Mouse (Mus musculus): ENCODE measurements at regions not wholly inside any gene's neighbourhood (a gene's known extent, or its start where the extent isn't known, plus 50 kb on each side); places are given as distances from the start of the nearest gene placed in this dataset.

DNA sequence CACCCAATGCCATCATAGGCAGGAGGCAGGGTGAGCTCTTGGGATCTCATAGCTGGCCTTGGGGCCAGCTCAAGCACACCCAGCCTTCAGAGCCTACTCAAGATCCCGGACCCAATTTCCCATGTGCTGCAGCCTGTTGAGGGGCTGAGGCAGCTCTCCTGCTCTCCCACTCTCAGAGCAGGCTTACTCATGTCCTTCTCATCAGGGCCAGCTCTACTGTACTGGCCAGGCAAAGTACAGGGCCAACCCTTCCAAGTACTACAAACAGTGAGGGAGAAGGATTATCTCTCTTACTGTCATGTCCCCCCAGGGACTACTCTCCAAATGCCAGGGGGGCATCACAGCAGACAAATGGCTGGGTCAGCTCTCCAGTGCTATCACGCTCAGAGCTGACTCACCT, 1169.8 kb downstream of the Pcdh18 start:
- H3K36me3 ChIP-seq (ENCODE audit: control insufficient read depth, insufficient read depth, low read length, poor library complexity, severe bottlenecking) = no peaks in the 10 kb centered on the region
- no peak overlapping the region for H3K27ac ChIP-seq (ENCODE audit: insufficient read depth, low read depth, low read length, poor library complexity, severe bottlenecking)
- H3K4me1 ChIP-seq (ENCODE audit: control insufficient read depth in 2 of 2, insufficient read depth in 2 of 2, low read length in 2 of 2, poor library complexity in 1 of 2) = no peaks in the 10 kb centered on the region
- H3K4me3 ChIP-seq (ENCODE audit: insufficient read depth in 1 of 2, low read depth in 1 of 2, low read length in 2 of 2, poor library complexity in 1 of 2, severe bottlenecking in 1 of 2) = no peak overlapping the region
- no peak for TF ChIP-seq ZC3H11A (IDR thresholded peaks at IDR 0.05; ENCODE audit: borderline replicate concordance, low read depth, low read length)
- TF ChIP-seq MAFK (IDR thresholded peaks at IDR 0.05; ENCODE audit: insufficient read depth, low read depth, low read length) = no peak
- TF ChIP-seq HCFC1 (IDR thresholded peaks at IDR 0.05; ENCODE audit: borderline replicate concordance, insufficient read depth, low read length) = no peak
- no peak for TF ChIP-seq ZNF384 (IDR thresholded peaks at IDR 0.05; ENCODE audit: low read depth, low read length)
- no peak for TF ChIP-seq CHD2 (IDR thresholded peaks at IDR 0.05; ENCODE audit: low read depth, low read length)
- in situ Hi-C loops (cut with MboI; ENCODE audit: low sequenced_read_pairs in 2 of 2, unreplicated experiment in 2 of 2) = no loop called here
- H3K9ac ChIP-seq (ENCODE audit: insufficient read depth, low read depth, low read length, poor library complexity, severe bottlenecking) = no peak overlapping the region
- H3K9me3 ChIP-seq (ENCODE audit: control insufficient read depth, insufficient read depth, low read depth, low read length) = no peaks in the 10 kb centered on the region
- DNase-seq (ENCODE audit: low read depth, low spot score) = no peak

- no peaks in the 10 kb centered on the region for H3K9me3 ChIP-seq (ENCODE audit: control insufficient read depth, insufficient read depth, low read depth, low read length)
- no peak for DNase-seq (ENCODE audit: low read depth, low spot score)
- H3K9ac ChIP-seq (ENCODE audit: insufficient read depth, low read depth, low read length, poor library complexity, severe bottlenecking) = no peak overlapping the region
- no peaks in the 10 kb centered on the region for H3K36me3 ChIP-seq (ENCODE audit: control insufficient read depth, insufficient read depth, low read length, poor library complexity, severe bottlenecking)
- no peak overlapping the region for H3K27ac ChIP-seq (ENCODE audit: insufficient read depth, low read depth, low read length, poor library complexity, severe bottlenecking)
- no peak for TF ChIP-seq HCFC1 (IDR thresholded peaks at IDR 0.05; ENCODE audit: borderline replicate concordance, insufficient read depth, low read length)
- TF ChIP-seq MAFK (IDR thresholded peaks at IDR 0.05; ENCODE audit: insufficient read depth, low read depth, low read length) = no peak
- no peak for TF ChIP-seq CHD2 (IDR thresholded peaks at IDR 0.05; ENCODE audit: low read depth, low read length)
- no peak for TF ChIP-seq ZC3H11A (IDR thresholded peaks at IDR 0.05; ENCODE audit: borderline replicate concordance, low read depth, low read length)
- no peak for TF ChIP-seq ZNF384 (IDR thresholded peaks at IDR 0.05; ENCODE audit: low read depth, low read length)
- no peak overlapping the region for H3K4me3 ChIP-seq (ENCODE audit: insufficient read depth in 1 of 2, low read depth in 1 of 2, low read length in 2 of 2, poor library complexity in 1 of 2, severe bottlenecking in 1 of 2)
- in situ Hi-C loops (cut with MboI; ENCODE audit: low sequenced_read_pairs in 2 of 2, unreplicated experiment in 2 of 2) = no loop called here
- no peaks in the 10 kb centered on the region for H3K4me1 ChIP-seq (ENCODE audit: control insufficient read depth in 2 of 2, insufficient read depth in 2 of 2, low read length in 2 of 2, poor library complexity in 1 of 2)
These were observed 1171.0 kb downstream of the Pcdh18 start for GRCm38 (mm10) chr3:48586145-48586544.

DNA sequence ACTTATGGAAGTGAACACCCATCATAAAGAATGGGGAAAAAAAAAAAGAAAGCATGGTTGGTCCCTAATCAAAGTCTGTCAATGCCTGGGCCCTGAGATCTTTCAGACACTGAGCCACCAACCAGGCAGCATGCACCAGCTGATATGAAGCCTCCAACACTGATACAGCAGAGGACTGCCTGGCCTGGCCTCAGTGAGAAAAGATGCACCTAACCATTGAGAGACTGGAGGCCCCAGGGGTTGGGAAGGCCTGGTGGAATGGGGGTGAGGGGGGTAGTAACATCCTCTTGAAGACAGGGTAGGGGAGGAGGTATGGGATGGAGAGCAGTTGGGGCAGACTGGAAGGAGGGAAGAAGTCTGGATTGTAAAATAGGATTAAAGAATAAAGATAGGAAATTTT, 1172.8 kb downstream of the Pcdh18 start:
- no peak overlapping the region for H3K4me3 ChIP-seq (ENCODE audit: insufficient read depth in 1 of 2, low read depth in 1 of 2, low read length in 2 of 2, poor library complexity in 1 of 2, severe bottlenecking in 1 of 2)
- H3K27ac ChIP-seq (ENCODE audit: insufficient read depth, low read depth, low read length, poor library complexity, severe bottlenecking) = no peak overlapping the region
- no peaks in the 10 kb centered on the region for H3K9me3 ChIP-seq (ENCODE audit: control insufficient read depth, insufficient read depth, low read depth, low read length)
- H3K9ac ChIP-seq (ENCODE audit: insufficient read depth, low read depth, low read length, poor library complexity, severe bottlenecking) = no peak overlapping the region
- H3K36me3 ChIP-seq (ENCODE audit: control insufficient read depth, insufficient read depth, low read length, poor library complexity, severe bottlenecking) = no peaks in the 10 kb centered on the region
- no peak for DNase-seq (ENCODE audit: low read depth, low spot score)
- H3K4me1 ChIP-seq (ENCODE audit: control insufficient read depth in 2 of 2, insufficient read depth in 2 of 2, low read length in 2 of 2, poor library complexity in 1 of 2) = no peaks in the 10 kb centered on the region
- in situ Hi-C loops (cut with MboI; ENCODE audit: low sequenced_read_pairs in 2 of 2, unreplicated experiment in 2 of 2) = no loop called here
- TF ChIP-seq CHD2 (IDR thresholded peaks at IDR 0.05; ENCODE audit: low read depth, low read length) (no peak), MAFK (IDR thresholded peaks at IDR 0.05; ENCODE audit: insufficient read depth, low read depth, low read length) (no peak), ZC3H11A (IDR thresholded peaks at IDR 0.05; ENCODE audit: borderline replicate concordance, low read depth, low read length) (no peak), ZNF384 (IDR thresholded peaks at IDR 0.05; ENCODE audit: low read depth, low read length) (no peak), HCFC1 (IDR thresholded peaks at IDR 0.05; ENCODE audit: borderline replicate concordance, insufficient read depth, low read length) (no peak)

- H3K27ac ChIP-seq (ENCODE audit: insufficient read depth, low read depth, low read length, poor library complexity, severe bottlenecking) = no peak overlapping the region
- no peaks in the 10 kb centered on the region for H3K36me3 ChIP-seq (ENCODE audit: control insufficient read depth, insufficient read depth, low read length, poor library complexity, severe bottlenecking)
- TF ChIP-seq ZC3H11A (IDR thresholded peaks at IDR 0.05; ENCODE audit: borderline replicate concordance, low read depth, low read length) (no peak), HCFC1 (IDR thresholded peaks at IDR 0.05; ENCODE audit: borderline replicate concordance, insufficient read depth, low read length) (no peak), ZNF384 (IDR thresholded peaks at IDR 0.05; ENCODE audit: low read depth, low read length) (no peak), MAFK (IDR thresholded peaks at IDR 0.05; ENCODE audit: insufficient read depth, low read depth, low read length) (no peak), CHD2 (IDR thresholded peaks at IDR 0.05; ENCODE audit: low read depth, low read length) (no peak)
- no peaks in the 10 kb centered on the region for H3K4me1 ChIP-seq (ENCODE audit: control insufficient read depth in 2 of 2, insufficient read depth in 2 of 2, low read length in 2 of 2, poor library complexity in 1 of 2)
- H3K4me3 ChIP-seq (ENCODE audit: insufficient read depth in 1 of 2, low read depth in 1 of 2, low read length in 2 of 2, poor library complexity in 1 of 2, severe bottlenecking in 1 of 2) = no peak overlapping the region
- in situ Hi-C loops (cut with MboI; ENCODE audit: low sequenced_read_pairs in 2 of 2, unreplicated experiment in 2 of 2) = no loop called here
- H3K9me3 ChIP-seq (ENCODE audit: control insufficient read depth, insufficient read depth, low read depth, low read length) = no peaks in the 10 kb centered on the region
- H3K9ac ChIP-seq (ENCODE audit: insufficient read depth, low read depth, low read length, poor library complexity, severe bottlenecking) = no peak overlapping the region
- no peak for DNase-seq (ENCODE audit: low read depth, low spot score)
These were observed 1174.6 kb downstream of the Pcdh18 start for GRCm38 (mm10) chr3:48582521-48582920.

DNA sequence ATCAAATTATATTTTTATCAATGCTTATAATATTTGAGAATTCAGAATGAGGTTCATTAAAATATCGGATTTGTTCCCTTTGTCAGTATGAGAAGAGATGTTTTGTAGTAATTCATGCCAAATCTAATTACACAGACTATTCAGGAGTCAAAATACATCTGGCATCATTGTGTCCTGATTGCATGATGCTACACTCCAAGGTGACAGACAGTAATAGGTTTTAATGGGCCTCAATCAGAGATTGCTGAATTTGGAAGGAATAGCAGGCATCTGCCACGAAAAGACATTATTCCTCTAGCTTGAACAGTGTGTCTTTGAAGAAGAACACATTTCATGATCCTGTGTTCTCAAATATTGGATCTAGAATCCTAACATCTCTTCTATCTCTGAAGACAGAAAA, 1177.2 kb downstream of the Pcdh18 start:
- TF ChIP-seq MAFK (IDR thresholded peaks at IDR 0.05; ENCODE audit: insufficient read depth, low read depth, low read length) (no peak), ZNF384 (IDR thresholded peaks at IDR 0.05; ENCODE audit: low read depth, low read length) (no peak), HCFC1 (IDR thresholded peaks at IDR 0.05; ENCODE audit: borderline replicate concordance, insufficient read depth, low read length) (no peak), ZC3H11A (IDR thresholded peaks at IDR 0.05; ENCODE audit: borderline replicate concordance, low read depth, low read length) (no peak), CHD2 (IDR thresholded peaks at IDR 0.05; ENCODE audit: low read depth, low read length) (no peak)
- no peak overlapping the region for H3K4me3 ChIP-seq (ENCODE audit: insufficient read depth in 1 of 2, low read depth in 1 of 2, low read length in 2 of 2, poor library complexity in 1 of 2, severe bottlenecking in 1 of 2)
- in situ Hi-C loops (cut with MboI; ENCODE audit: low sequenced_read_pairs in 2 of 2, unreplicated experiment in 2 of 2) = no loop called here
- H3K9me3 ChIP-seq (ENCODE audit: control insufficient read depth, insufficient read depth, low read depth, low read length) = no peaks in the 10 kb centered on the region
- DNase-seq (ENCODE audit: low read depth, low spot score) = no peak
- no peak overlapping the region for H3K27ac ChIP-seq (ENCODE audit: insufficient read depth, low read depth, low read length, poor library complexity, severe bottlenecking)
- H3K9ac ChIP-seq (ENCODE audit: insufficient read depth, low read depth, low read length, poor library complexity, severe bottlenecking) = no peak overlapping the region
- H3K4me1 ChIP-seq (ENCODE audit: control insufficient read depth in 2 of 2, insufficient read depth in 2 of 2, low read length in 2 of 2, poor library complexity in 1 of 2) = no peaks in the 10 kb centered on the region
- no peaks in the 10 kb centered on the region for H3K36me3 ChIP-seq (ENCODE audit: control insufficient read depth, insufficient read depth, low read length, poor library complexity, severe bottlenecking)
